ENCODE assay signal across 8 mouse cellular contexts in genomic region chr1:19209776-19210175, GRCm38 (mm10). TPM values are rescaled to one million over a fixed set of nuclear protein-coding genes. Genes with fewer than 3 reads are reported as not detected.
DNase-seq lines count a peak whose midpoint lies in the region; ATAC-seq and TF ChIP-seq lines count a peak whose summit lies in the region.

No protein-coding gene starts in this region.

- H3K4me2 ChIP-seq in hindbrain, embryonic 12.5 days (replicated peaks), result peak overlapping the region; percentile 43
- peak overlapping the region; percentile 45; the same call in 1 of the 2 replicates for H3K4me2 ChIP-seq in liver, postnatal 0 days (ENCODE audit: low read depth, low read length)

- H3K27ac ChIP-seq in hindbrain, embryonic 12.5 days, result peak overlapping the region; percentile 85
- H3K27ac ChIP-seq in liver, postnatal 0 days (ENCODE audit: low read depth), result no peak overlapping the region

- DNase-seq in cerebellum, postnatal 10 days, result peak; percentile 47 to 51
- DNase-seq in cerebellum, postnatal 4 days (ENCODE audit: low spot score in 2 of 2), result no peak
- peak; percentile 17 for DNase-seq in R1 (ENCODE audit: low read depth, low spot score)
- DNase-seq in liver, postnatal 0 days, result no peak
- DNase-seq in spleen, postnatal 36 days (ENCODE audit: low spot score in 2 of 2), result no peak
- DNase-seq in layer of hippocampus, postnatal 14 days (ENCODE audit: low spot score in 2 of 2), result no peak

- ATAC-seq in hindbrain, embryonic 12.5 days (ENCODE audit: low FRiP score), result no peak
- ATAC-seq in liver, postnatal 0 days, result no peak
- no peak for ATAC-seq in frontal cortex, adult (ENCODE audit: low TSS enrichment)

- no peaks in the 10 kb centered on the region for H3K4me1 ChIP-seq in hindbrain, embryonic 12.5 days
- H3K4me1 ChIP-seq in liver, postnatal 0 days (ENCODE audit: insufficient read depth), result no peaks in the 10 kb centered on the region

- H3K36me3 ChIP-seq in hindbrain, embryonic 12.5 days, result no peaks in the 10 kb centered on the region
- H3K36me3 ChIP-seq in liver, postnatal 0 days (replicated peaks; ENCODE audit: insufficient read depth, low read length), result no peaks in the 10 kb centered on the region

- WGBS in hindbrain, embryonic 12.5 days, result 0% methylated on average over 31 of the region's 31 CpGs
- WGBS in liver, postnatal 0 days (ENCODE audit: insufficient replicate concordance), result under 1% methylated on average over 31 of the region's 31 CpGs

- no peak for TF ChIP-seq EP300 in liver, postnatal 0 days (IDR thresholded peaks at IDR 0.05; ENCODE audit: low read depth)

- peak overlapping the region; percentile 65 for H3K9ac ChIP-seq in hindbrain, embryonic 12.5 days
- no peak overlapping the region for H3K9ac ChIP-seq in liver, postnatal 0 days (replicated peaks)

- peak overlapping the region; percentile 42 for H3K4me3 ChIP-seq in hindbrain, embryonic 12.5 days
- H3K4me3 ChIP-seq in liver, postnatal 0 days (ENCODE audit: low read depth, low read length), result peak overlapping the region; percentile 17; the same call in 1 of the 2 replicates

- H3K27me3 ChIP-seq in hindbrain, embryonic 12.5 days, result peaks cover 60% of the 10 kb centered on the region
- peaks cover 67% of the 10 kb centered on the region for H3K27me3 ChIP-seq in liver, postnatal 0 days (ENCODE audit: insufficient read depth, low read length)

- no peaks in the 10 kb centered on the region for H3K9me3 ChIP-seq in hindbrain, embryonic 12.5 days (replicated peaks)
- no peaks in the 10 kb centered on the region for H3K9me3 ChIP-seq in liver, postnatal 0 days (ENCODE audit: low read length)

- TF ChIP-seq CTCF in liver, postnatal 0 days (IDR thresholded peaks at IDR 0.05; ENCODE audit: low read depth), result no peak

RNA-seq across cellular contexts. Expression of gene Tfap2b, which starts 1.1 kb away (rescaled TPM):
- polyA plus RNA-seq in hindbrain, embryonic 12.5 days (2016; fragmentation: Nextera tagmentation; extraction: Ambion mirVana), result 85.5 and 91.2 TPM in 2 replicates
- polyA plus RNA-seq in liver, postnatal 0 days (2015; fragmentation: Nextera tagmentation; extraction: Ambion mirVana), result not detected in 2 replicates
- total RNA-seq in layer of hippocampus, postnatal 14 days (2021), result under 1 TPM; 0.12 to 0.48 TPM

Comparison
In these comparisons a context has a peak if more than half of its experiments do, and no peak if none do; other contexts are left out.
1. DNase-seq: peak in cerebellum, postnatal 10 days (2 of 2) and R1 (single experiment); none in cerebellum, postnatal 4 days (0 of 2), liver, postnatal 0 days (single experiment), spleen, postnatal 36 days (0 of 2) and layer of hippocampus, postnatal 14 days (0 of 2).
2. RNA of gene Tfap2b, which starts 1.1 kb away (polyA plus RNA-seq): 85.5 to 91.2 TPM in hindbrain, embryonic 12.5 days; not detected in liver, postnatal 0 days; every median in the first group is over 10 times any median in the second.